Mouse (Mus musculus) limb, embryonic 14.5 days (tissue): ENCODE measurements at regions not wholly inside any gene's neighbourhood (a gene's known extent, or its start where the extent isn't known, plus 50 kb on each side); places are given as distances from the start of the nearest gene placed in this dataset.

Experiments
- ATAC-seq: fragments of 200-750 bp; cut with Nextera tagmentation; 2 replicates; pipeline ENCODE4 v1.8.0; 2017; ENCODE audit warnings: low read depth, moderate number of reproducible peaks, moderate TSS enrichment; ENCODE audit not compliant: low FRiP score
- DNase-seq: peaks from one replicate; pipeline ENCODE4 v3.0.0-alpha.2; 2015; ENCODE audit warnings: low spot score
- H3K27ac ChIP-seq: fragments of 300-500 bp; sonication (generic); replicated peaks from 2 replicates; pipeline ENCODE4 v1.5.1; 2014; ENCODE audit warnings: low read depth, mild to moderate bottlenecking, low read length, moderate library complexity, mixed read lengths
- H3K27me3 ChIP-seq: fragments of 300-500 bp; sonication (generic); 2 replicates; pipeline ENCODE4 v1.6.1; 2014; ENCODE audit warnings: low read length, mixed read lengths; ENCODE audit not compliant: control insufficient read depth, insufficient read depth
- H3K36me3 ChIP-seq: fragments of 300-500 bp; sonication (generic); 2 replicates; pipeline ENCODE4 v1.6.1; 2014; ENCODE audit warnings: mild to moderate bottlenecking, low read length, moderate library complexity, mixed read lengths; ENCODE audit not compliant: control insufficient read depth, insufficient read depth
- H3K4me1 ChIP-seq: fragments of 300-500 bp; sonication (generic); 2 replicates; pipeline ENCODE4 v1.6.1; 2014; ENCODE audit warnings: antibody characterized with exemption, low read length, mixed read lengths; ENCODE audit not compliant: control insufficient read depth, insufficient read depth
- H3K4me2 ChIP-seq: fragments of 300-500 bp; sonication (generic); replicated peaks from 2 replicates; pipeline ENCODE4 v1.6.1; 2014; ENCODE audit warnings: low read depth, mild to moderate bottlenecking, low read length, moderate library complexity; ENCODE audit not compliant: severe bottlenecking
- H3K4me3 ChIP-seq: fragments of 300-500 bp; sonication (generic); replicated peaks from 2 replicates; pipeline ENCODE4 v1.5.1; 2014; ENCODE audit warnings: low read length
- H3K9ac ChIP-seq: fragments of 300-500 bp; sonication (generic); 2 replicates; pipeline ENCODE4 v1.6.1; 2014; ENCODE audit warnings: mild to moderate bottlenecking, low read depth, low read length, moderate library complexity; ENCODE audit not compliant: severe bottlenecking
- H3K9me3 ChIP-seq: fragments of 300-500 bp; sonication (generic); 2 replicates; pipeline ENCODE4 v1.6.1; 2016; ENCODE audit warnings: low read length; ENCODE audit not compliant: control insufficient read depth
- POLR2A ChIP-seq: fragments of 200-500 bp; IDR thresholded peaks from 2 replicates; pipeline ENCODE4 v1.8.0; 2012; ENCODE audit warnings: inconsistent platforms, mild to moderate bottlenecking, moderate library complexity, borderline replicate concordance; ENCODE audit not compliant: insufficient read depth, insufficient read length; ENCODE audit errors: extremely low read depth
- WGBS: fragments of 180-500 bp; shearing (Covaris S2); extraction: QIAGEN DNeasy Blood & Tissue Kit; methylation state at CpG from one replicate; pipeline ENCODE4 v1.1.7; 2014; 5-methylcytosine and 5-hydroxymethylcytosine counted together

- H3K27ac ChIP-seq = no peak overlapping the region
- no peak for TF ChIP-seq POLR2A
- no peak for ATAC-seq
- H3K4me3 ChIP-seq = no peak overlapping the region
- H3K4me2 ChIP-seq = no peak overlapping the region
- H3K9ac ChIP-seq = no peak overlapping the region
- no peaks in the 10 kb centered on the region for H3K9me3 ChIP-seq
- WGBS = 88% methylated on average over 15 of the region's 15 CpGs
- no peaks in the 10 kb centered on the region for H3K4me1 ChIP-seq
- no peaks in the 10 kb centered on the region for H3K27me3 ChIP-seq
- no peaks in the 10 kb centered on the region for H3K36me3 ChIP-seq
- DNase-seq = no peak
These were observed 94.8 kb upstream of the Phyhipl start for GRCm38 (mm10) chr10:70750356-70751145.

- H3K27ac ChIP-seq = no peak overlapping the region
- H3K4me3 ChIP-seq = no peak overlapping the region
- no peaks in the 10 kb centered on the region for H3K4me1 ChIP-seq
- H3K36me3 ChIP-seq = no peaks in the 10 kb centered on the region
- no peak overlapping the region for H3K4me2 ChIP-seq
- 81% methylated on average over 4 of the region's 4 CpGs for WGBS
- no peak overlapping the region for H3K9ac ChIP-seq
- no peak for ATAC-seq
- no peak for TF ChIP-seq POLR2A
- no peak for DNase-seq
- H3K9me3 ChIP-seq = no peaks in the 10 kb centered on the region
- H3K27me3 ChIP-seq = no peaks in the 10 kb centered on the region
These were observed 90.8 kb upstream of the Phyhipl start for GRCm38 (mm10) chr10:70746612-70747011.

DNA sequence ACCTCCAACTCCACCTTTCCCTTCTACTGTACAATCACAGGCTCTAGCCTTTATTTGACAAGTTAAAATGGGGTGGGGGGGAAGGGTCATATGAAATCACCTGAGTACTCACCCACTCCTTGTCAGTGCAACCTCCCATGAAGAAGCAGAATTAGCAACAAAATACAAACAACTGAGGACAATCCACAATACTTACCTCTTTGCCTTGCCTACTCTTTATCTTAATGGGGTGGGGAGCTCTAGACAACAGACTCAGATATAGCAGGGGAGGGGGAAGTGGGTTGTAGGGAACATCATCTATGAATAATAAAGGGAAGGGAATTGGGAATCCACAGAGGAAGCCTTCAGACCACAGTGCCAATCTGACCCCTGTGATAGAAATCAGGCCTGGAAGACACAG lies 86.1 kb upstream of the Phyhipl start:
- no peak for TF ChIP-seq POLR2A
- no peaks in the 10 kb centered on the region for H3K27me3 ChIP-seq
- H3K4me2 ChIP-seq = no peak overlapping the region
- DNase-seq (no peak), ATAC-seq (no peak)
- no peaks in the 10 kb centered on the region for H3K9me3 ChIP-seq
- H3K4me1 ChIP-seq = no peaks in the 10 kb centered on the region
- H3K9ac ChIP-seq = no peak overlapping the region
- H3K36me3 ChIP-seq = no peaks in the 10 kb centered on the region
- H3K4me3 ChIP-seq = no peak overlapping the region
- no peak overlapping the region for H3K27ac ChIP-seq

DNA sequence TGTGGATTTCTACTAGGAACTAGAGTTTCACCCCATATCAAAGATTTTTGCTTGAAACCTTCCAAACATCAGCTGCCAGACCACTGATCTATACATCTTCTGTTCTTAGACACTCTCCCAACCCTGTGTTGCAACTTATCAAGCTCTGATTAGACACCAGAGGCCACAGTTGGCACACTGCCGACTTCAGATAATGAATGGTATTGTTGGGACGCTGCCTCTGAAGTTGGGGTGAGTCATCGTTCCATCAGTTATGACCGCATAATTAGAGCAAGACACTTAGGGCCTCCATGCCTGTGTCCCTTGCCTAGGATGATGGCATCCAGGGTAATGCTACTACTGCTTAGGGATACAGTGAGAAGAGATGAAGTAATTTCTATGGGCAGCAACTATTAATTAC lies 84.3 kb upstream of the Phyhipl start:
- H3K27ac ChIP-seq = no peak overlapping the region
- no peaks in the 10 kb centered on the region for H3K9me3 ChIP-seq
- no peak for ATAC-seq
- TF ChIP-seq POLR2A = no peak
- no peak for DNase-seq
- H3K4me1 ChIP-seq = no peaks in the 10 kb centered on the region
- H3K27me3 ChIP-seq = no peaks in the 10 kb centered on the region
- no peak overlapping the region for H3K4me3 ChIP-seq
- 86% methylated on average over 4 of the region's 4 CpGs for WGBS
- no peak overlapping the region for H3K4me2 ChIP-seq
- H3K9ac ChIP-seq = no peak overlapping the region
- H3K36me3 ChIP-seq = no peaks in the 10 kb centered on the region

DNA sequence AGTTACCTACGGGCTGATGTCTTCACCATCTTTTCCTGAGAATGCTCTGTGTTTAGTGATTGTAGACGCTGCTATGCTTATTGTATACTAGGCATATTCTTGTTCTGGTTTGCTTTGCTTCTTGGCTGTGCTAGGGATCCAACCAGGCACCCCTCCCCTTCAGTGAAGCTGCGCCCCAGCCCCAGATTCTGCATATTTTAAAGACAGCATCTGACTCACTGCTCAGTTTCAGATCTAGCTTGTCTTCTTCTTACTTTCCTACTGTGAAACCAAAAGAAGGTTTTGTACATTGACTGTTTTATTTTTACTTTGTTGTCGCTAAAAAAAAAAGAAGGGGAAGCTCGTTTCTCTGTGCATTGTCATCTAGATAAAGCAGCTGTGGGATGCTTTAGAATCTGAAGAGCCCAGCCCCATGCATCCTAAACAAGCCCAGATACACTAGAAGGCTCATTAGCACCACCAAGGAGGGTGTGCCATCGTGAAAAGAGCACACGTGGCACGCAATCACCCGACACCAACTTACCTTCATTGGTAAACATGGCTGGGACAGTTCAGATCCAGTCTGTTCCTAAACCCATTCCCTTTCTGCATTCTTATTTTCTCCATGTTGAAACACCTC lies 83.7 kb upstream of the Phyhipl start:
- no peak overlapping the region for H3K4me3 ChIP-seq
- TF ChIP-seq POLR2A = no peak
- no peak overlapping the region for H3K27ac ChIP-seq
- ATAC-seq (no peak), DNase-seq (no peak)
- H3K9ac ChIP-seq = no peak overlapping the region
- WGBS = 89% methylated on average over 9 of the region's 9 CpGs
- H3K36me3 ChIP-seq = no peaks in the 10 kb centered on the region
- no peaks in the 10 kb centered on the region for H3K4me1 ChIP-seq
- no peaks in the 10 kb centered on the region for H3K9me3 ChIP-seq
- no peak overlapping the region for H3K4me2 ChIP-seq
- H3K27me3 ChIP-seq = no peaks in the 10 kb centered on the region

- Histone ChIP-seq H3K27ac (no peak overlapping the region), H3K9ac (no peak overlapping the region), H3K9me3 (no peaks in the 10 kb centered on the region), H3K27me3 (no peaks in the 10 kb centered on the region), H3K4me1 (no peaks in the 10 kb centered on the region), H3K4me2 (no peak overlapping the region), H3K36me3 (no peaks in the 10 kb centered on the region), H3K4me3 (no peak overlapping the region)
- ATAC-seq (no peak), DNase-seq (no peak)
- no peak for TF ChIP-seq POLR2A
These were observed 82.9 kb upstream of the Phyhipl start for GRCm38 (mm10) chr10:70738686-70739085.
